Mouse (Mus musculus) liver, embryonic 14.5 days (tissue): ENCODE results near the gene Adgrf3. TPM values are rescaled to one million over a fixed set of nuclear protein-coding genes. Genes with fewer than 3 reads are reported as not detected.

Source experiments
- ATAC-seq: fragments of 200-750 bp; cut with Nextera tagmentation; 2 replicates; pipeline ENCODE4 v1.8.0; 2017; ENCODE audit warnings: moderate number of reproducible peaks, mild to moderate bottlenecking, moderate library complexity; ENCODE audit not compliant: insufficient read depth
- DNase-seq, 3 experiments: peaks; one replicate each; pipeline ENCODE4 v3.0.0-alpha.2; 2012 to 2013; ENCODE audit warnings: low read depth in 3 of 3, low spot score in 3 of 3
- H3K27ac ChIP-seq: fragments of 300-500 bp; sonication (generic); 2 replicates; pipeline ENCODE4 v1.5.1; 2014; ENCODE audit warnings: moderate library complexity, mild to moderate bottlenecking, control low read depth, inconsistent platforms
- H3K27me3 ChIP-seq: fragments of 300-500 bp; sonication (generic); 2 replicates; pipeline ENCODE4 v1.6.1; 2014; ENCODE audit warnings: mild to moderate bottlenecking, low read length, moderate library complexity; ENCODE audit not compliant: control insufficient read depth, insufficient read depth
- H3K36me3 ChIP-seq: fragments of 300-500 bp; sonication (generic); replicated peaks from 2 replicates; pipeline ENCODE4 v1.6.1; 2014; ENCODE audit warnings: low read depth; ENCODE audit not compliant: control insufficient read depth, insufficient read depth
- H3K4me1 ChIP-seq, 2 experiments: fragments of 200-500 bp in 1 of 2; fragments of 300-500 bp in 1 of 2; sonication (generic) in 1 of 2; replicated peaks; 2 replicates each; pipeline ENCODE4 v1.6.1; 2012 to 2014; ENCODE audit warnings: antibody characterized with exemption in 1 of 2, inconsistent platforms in 1 of 2, low read length in 1 of 2; ENCODE audit not compliant: control insufficient read depth in 2 of 2, insufficient read depth in 2 of 2
- H3K4me2 ChIP-seq: fragments of 300-500 bp; sonication (generic); 2 replicates; pipeline ENCODE4 v1.6.1; 2014; ENCODE audit warnings: low read depth, mild to moderate bottlenecking, control low read depth, moderate library complexity
- H3K4me3 ChIP-seq, 2 experiments: fragments of 200-500 bp in 1 of 2; fragments of 300-500 bp in 1 of 2; sonication (generic) in 1 of 2; 2 replicates each; pipeline ENCODE4 v1.5.1; 2012 to 2014; ENCODE audit warnings: low read depth in 2 of 2, low read length in 2 of 2, mild to moderate bottlenecking in 2 of 2, control low read depth in 1 of 2, inconsistent platforms in 1 of 2, moderate library complexity in 1 of 2; ENCODE audit not compliant: insufficient read depth in 1 of 2
- H3K9ac ChIP-seq: fragments of 300-500 bp; sonication (generic); replicated peaks from 2 replicates; pipeline ENCODE4 v1.6.1; 2014; ENCODE audit warnings: mild to moderate bottlenecking, control low read depth, moderate library complexity
- H3K9me3 ChIP-seq: fragments of 300-500 bp; sonication (generic); 2 replicates; pipeline ENCODE4 v1.6.1; 2016; ENCODE audit warnings: low read length, mixed read lengths; ENCODE audit not compliant: control insufficient read depth
- CTCF ChIP-seq: IDR thresholded peaks from 2 replicates; pipeline ENCODE4 v1.5.1; 2016; ENCODE audit warnings: antibody characterized with exemption, low read depth, control low read depth
- EP300 ChIP-seq: IDR thresholded peaks from 2 replicates; pipeline ENCODE4 v1.6.1; 2016; ENCODE audit warnings: antibody characterized with exemption, low read depth
- WGBS: fragments of 180-500 bp; shearing (Covaris S2); extraction: QIAGEN DNeasy Blood & Tissue Kit; methylation state at CpG from one replicate; pipeline ENCODE4 v1.1.7; 2014; ENCODE audit not compliant: insufficient replicate concordance; 5-methylcytosine and 5-hydroxymethylcytosine counted together
- microRNA counts: library from miRNA; unstranded; fragments of <30 nt; microRNA quantifications from one replicate; lab custom pipeline; 2016
- microRNA-seq: library from miRNA; unstranded; fragments of <30 nt; microRNA quantifications from one replicate; pipeline ENCODE4, GENCODE M21; 2016
- polyA plus RNA-seq, 2 experiments: library from polyadenylated mRNA; depleted of rRNA in 1 of 2; stranded (reverse) in 1 of 2; unstranded in 1 of 2; fragments of >200 nt; fragmentation: Nextera tagmentation in 1 of 2; extraction: Ambion mirVana in 1 of 2; gene quantifications; 2 replicates each; pipeline versions ENCODE4 v1.2.1 to v1.2.3; 2012 to 2014

Adgrf3 gene
- polyA plus RNA-seq, 2 experiments, result 0.01 TPM; not detected in 1

DNA sequence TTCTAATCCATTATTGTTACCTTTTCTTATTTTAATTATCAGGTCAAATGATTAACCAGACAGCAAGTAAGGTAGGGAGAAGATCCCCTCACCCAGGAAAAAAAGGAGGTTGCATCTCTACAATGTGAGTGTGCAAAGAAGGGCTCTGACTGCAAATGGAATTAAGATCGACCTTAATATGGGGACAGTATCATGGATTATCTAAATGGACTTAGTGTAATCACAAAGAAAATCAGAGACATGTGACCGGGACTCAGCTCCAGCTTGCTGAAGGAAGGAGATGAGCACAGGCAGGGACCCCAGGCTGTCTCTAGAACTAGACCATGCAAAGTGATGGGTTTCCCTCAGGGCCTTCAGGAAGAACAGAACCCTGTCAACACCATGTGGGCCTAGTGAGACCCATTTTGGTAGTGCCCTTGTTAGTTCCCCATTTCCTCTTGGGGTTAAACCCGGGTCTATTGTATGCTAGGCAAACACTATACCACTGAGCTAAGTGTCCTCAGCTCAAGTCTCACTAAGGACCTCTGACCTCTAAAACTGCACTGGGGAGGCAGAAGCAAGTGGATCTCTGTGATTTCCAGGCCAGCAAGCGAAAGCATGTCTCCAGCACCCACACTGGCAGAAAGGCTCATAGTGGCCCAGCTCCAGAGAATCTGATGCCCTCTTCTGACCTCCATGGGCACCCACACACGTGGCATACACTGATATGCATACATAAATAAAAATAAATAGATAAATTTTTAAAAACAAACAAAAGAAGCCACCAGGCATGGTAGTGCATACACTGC, 57.2 kb downstream of the Adgrf3 start:
- no peak overlapping the region for H3K9ac ChIP-seq
- TF ChIP-seq CTCF (no peak), EP300 (no peak)
- H3K27ac ChIP-seq, result no peak overlapping the region
- ATAC-seq, result no peak
- no peak for DNase-seq
- H3K4me1 ChIP-seq, result peaks cover 0 to 2% of the 10 kb centered on the region in 2 experiments; a peak in 2 of 4 replicates
- no peaks in the 10 kb centered on the region for H3K27me3 ChIP-seq
- no peak overlapping the region for H3K4me2 ChIP-seq
- H3K9me3 ChIP-seq, result no peaks in the 10 kb centered on the region
- H3K4me3 ChIP-seq, result no peak overlapping the region
- WGBS, result 64% methylated on average over 5 of the region's 5 CpGs
- H3K36me3 ChIP-seq, result peaks cover 28% of the 10 kb centered on the region

DNA sequence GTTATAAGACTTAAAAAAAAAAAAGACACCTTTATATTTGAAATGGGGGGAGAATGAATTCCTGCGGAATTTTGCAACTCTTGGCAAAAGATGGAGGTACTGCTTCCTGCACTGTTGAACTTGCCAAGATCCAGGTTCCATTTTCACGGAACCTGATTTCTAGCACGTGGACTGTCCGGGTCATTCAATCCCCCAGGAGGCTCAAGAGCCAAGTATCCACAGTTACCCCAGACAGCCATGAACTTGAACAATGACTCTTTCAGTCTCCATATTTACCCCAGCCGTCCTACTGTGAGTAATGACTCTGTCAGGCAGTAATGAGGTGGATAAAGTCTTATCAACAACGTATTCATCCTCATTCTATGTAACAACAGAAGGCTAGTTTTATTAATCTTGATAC, 59.0 kb downstream of the Adgrf3 start:
- no peaks in the 10 kb centered on the region for H3K4me1 ChIP-seq
- no peak overlapping the region for H3K4me3 ChIP-seq
- H3K27me3 ChIP-seq, result no peaks in the 10 kb centered on the region
- WGBS, result 85% methylated on average over 6 of the region's 6 CpGs
- peaks cover 35% of the 10 kb centered on the region for H3K36me3 ChIP-seq
- DNase-seq (no peak), ATAC-seq (no peak)
- H3K27ac ChIP-seq, result no peak overlapping the region
- no peak overlapping the region for H3K9ac ChIP-seq
- H3K4me2 ChIP-seq, result no peak overlapping the region
- H3K9me3 ChIP-seq, result no peaks in the 10 kb centered on the region
- TF ChIP-seq EP300 (no peak), CTCF (no peak)

MicroRNAs encoded within 50 kb of the gene (microRNA counts, 519-probe panel; counts per million panel counts)
- 69.9 counts per million for microRNA mmu-miR-1960 (lab: Ali Mortazavi, UCI)

Small RNA genes within 50 kb of the gene (microRNA-seq; reads per million reads assigned to microRNA genes)
- gene Mir1960, result 3.8 reads per million

Other genes with a start within 250 kb of the Adgrf3 start
- gene Il6, start 192.6 kb downstream of the Adgrf3 start, polyA plus RNA-seq (2012; rRNA removed), result 0.03 and 0.10 TPM in 2 replicates
- gene Il6, start 192.6 kb downstream of the Adgrf3 start, polyA plus RNA-seq (2014; fragmentation: Nextera tagmentation; extraction: Ambion mirVana), result 0.25 and 0.49 TPM in 2 replicates
- 38.1 and 119 TPM in 2 replicates for gene Tyms, start 132.1 kb downstream of the Adgrf3 start, polyA plus RNA-seq (2012; rRNA removed)
- 252 and 265 TPM in 2 replicates for gene Tyms, start 132.1 kb downstream of the Adgrf3 start, polyA plus RNA-seq (2014; fragmentation: Nextera tagmentation; extraction: Ambion mirVana)
- 0.03 and 0.04 TPM in 2 replicates for gene Garem2, start 100.6 kb downstream of the Adgrf3 start, polyA plus RNA-seq (2012; rRNA removed)
- 0.05 TPM in 1 of 2 replicates, not detected in the other for gene Garem2, start 100.6 kb downstream of the Adgrf3 start, polyA plus RNA-seq (2014; fragmentation: Nextera tagmentation; extraction: Ambion mirVana)
- not detected in 2 replicates for gene 3110082J24Rik, start 99.6 kb downstream of the Adgrf3 start, polyA plus RNA-seq (2012; rRNA removed)
- not detected in 2 replicates for gene 3110082J24Rik, start 99.6 kb downstream of the Adgrf3 start, polyA plus RNA-seq (2014; fragmentation: Nextera tagmentation; extraction: Ambion mirVana)
- gene Hadha, start 50.6 kb downstream of the Adgrf3 start, polyA plus RNA-seq (2012; rRNA removed), result 28.3 and 40.0 TPM in 2 replicates
- gene Hadha, start 50.6 kb downstream of the Adgrf3 start, polyA plus RNA-seq (2014; fragmentation: Nextera tagmentation; extraction: Ambion mirVana), result 73.9 and 84.9 TPM in 2 replicates
- 42.0 and 60.7 TPM in 2 replicates for gene Hadhb, start 50.5 kb downstream of the Adgrf3 start, polyA plus RNA-seq (2012; rRNA removed)
- gene Hadhb, start 50.5 kb downstream of the Adgrf3 start, polyA plus RNA-seq (2014; fragmentation: Nextera tagmentation; extraction: Ambion mirVana), result 123 and 126 TPM in 2 replicates
- 13.3 and 13.5 TPM in 2 replicates for gene Selenoi, start 26.9 kb upstream of the Adgrf3 start, polyA plus RNA-seq (2012; rRNA removed)
- gene Selenoi, start 26.9 kb upstream of the Adgrf3 start, polyA plus RNA-seq (2014; fragmentation: Nextera tagmentation; extraction: Ambion mirVana), result 12.5 and 14.8 TPM in 2 replicates
- 0.67 and 0.73 TPM in 2 replicates for gene Drc1, start 75.7 kb upstream of the Adgrf3 start, polyA plus RNA-seq (2012; rRNA removed)
- gene Drc1, start 75.7 kb upstream of the Adgrf3 start, polyA plus RNA-seq (2014; fragmentation: Nextera tagmentation; extraction: Ambion mirVana), result 0.98 and 1.4 TPM in 2 replicates